Mouse (Mus musculus): ENCODE measurements at regions not wholly inside any gene's neighbourhood (a gene's known extent, or its start where the extent isn't known, plus 50 kb on each side); places are given as distances from the start of the nearest gene placed in this dataset.

DNA sequence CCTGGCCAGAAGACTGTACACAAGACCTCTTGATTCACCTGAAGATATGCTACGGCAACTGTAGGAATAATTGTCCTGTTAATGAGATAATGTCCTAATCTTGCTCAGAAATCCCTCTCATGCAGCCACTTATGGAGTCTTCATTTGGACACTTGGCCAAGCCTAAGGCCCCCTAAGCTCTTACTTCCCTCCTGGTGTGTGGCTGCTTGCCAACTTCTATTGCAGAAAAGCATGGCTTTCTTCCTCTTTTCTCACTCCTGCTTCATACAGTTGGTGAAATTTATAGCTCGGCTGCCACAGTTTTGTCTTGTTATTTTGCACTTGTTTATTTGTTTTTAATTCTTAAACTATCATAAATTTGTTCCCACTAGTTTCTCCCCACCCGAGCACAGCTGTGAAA lies 488.4 kb downstream of the Plekhb2 start:
- TF ChIP-seq CTCF (IDR thresholded peaks at IDR 0.05; ENCODE audit: extremely low read depth, insufficient read length, insufficient replicate concordance, low read depth, low read length) (no peak), POLR2A (IDR thresholded peaks at IDR 0.05; ENCODE audit: low read depth, low read length) (no peak)
